In the genomic region with DNA sequence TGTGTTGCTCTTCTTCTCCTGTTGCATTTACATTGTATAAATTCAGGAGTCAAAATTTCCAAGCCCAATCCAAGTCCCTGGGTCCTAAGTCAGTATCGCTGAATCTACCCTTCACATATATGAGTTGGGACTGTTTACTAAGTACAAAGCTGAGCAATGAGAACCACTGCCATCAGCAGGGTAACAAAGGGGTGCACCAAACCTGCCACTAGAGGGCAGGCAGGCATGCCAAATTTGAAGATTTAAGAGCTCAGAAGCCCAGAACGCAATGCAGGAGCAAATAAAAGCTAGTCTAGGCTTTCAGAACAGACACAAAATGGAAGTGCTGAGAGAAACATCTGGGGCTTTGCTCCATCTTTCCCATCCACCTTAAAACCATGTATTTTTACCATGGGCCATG, we compare ENCODE assay signal across 8 mouse cellular contexts.
A peak's percentile ranks its signal among the peaks of the same experiment; 100 is the strongest.
DNase-seq lines count a peak whose midpoint lies in the region; ATAC-seq and TF ChIP-seq lines count a peak whose summit lies in the region.
"Had no signal": no experiment of that assay in that cellular context is flagged by ENCODE, and none has a peak within 500 bp of the region (broad histone marks: within the 10 kb centered on the region; RNA-seq: fewer than 3 reads in every experiment).

No protein-coding gene starts in this region.

- TF ChIP-seq CTCF in thymus, adult 2 months (IDR thresholded peaks at IDR 0.05; ENCODE audit: borderline replicate concordance, control insufficient read depth, extremely low read depth, insufficient read depth, low read length, poor library complexity) = no peak
- peak; percentile 73 for TF ChIP-seq CTCF in liver, postnatal 0 days (IDR thresholded peaks at IDR 0.05; ENCODE audit: low read depth)

- H3K4me1 ChIP-seq in thymus, adult 2 months (replicated peaks; ENCODE audit: control insufficient read depth, insufficient read depth, low read length) = no peaks in the 10 kb centered on the region
- no peaks in the 10 kb centered on the region for H3K4me1 ChIP-seq in liver, postnatal 0 days (ENCODE audit: insufficient read depth)
- H3K4me1 ChIP-seq: megakaryocyte, embryonic 14.5 days had no signal

- no peak for ATAC-seq in liver, postnatal 0 days

- TF ChIP-seq POLR2A in thymus, adult 2 months (IDR thresholded peaks at IDR 0.05; ENCODE audit: control insufficient read depth, extremely low read depth, insufficient read depth, low read length, poor library complexity) = no peak

- no peaks in the 10 kb centered on the region for H3K36me3 ChIP-seq in thymus, adult 2 months (ENCODE audit: control insufficient read depth, insufficient read depth, low read length)
- H3K36me3 ChIP-seq in liver, postnatal 0 days (replicated peaks; ENCODE audit: insufficient read depth, low read length) = no peaks in the 10 kb centered on the region

- H3K27ac ChIP-seq in thymus, adult 2 months (ENCODE audit: control insufficient read depth, insufficient read depth, low read length) = no peak overlapping the region
- H3K27ac ChIP-seq in liver, postnatal 0 days (ENCODE audit: low read depth) = no peak overlapping the region

- no peak for TF ChIP-seq EP300 in liver, postnatal 0 days (IDR thresholded peaks at IDR 0.05; ENCODE audit: low read depth)

- 27% methylated on average over 2 of the region's 2 CpGs for WGBS in thymus, adult 2 months
- WGBS in liver, postnatal 0 days (ENCODE audit: insufficient replicate concordance) = 35% methylated on average over 2 of the region's 2 CpGs

- H3K9ac ChIP-seq in liver, postnatal 0 days (replicated peaks) = no peak overlapping the region

- H3K4me2 ChIP-seq in liver, postnatal 0 days (ENCODE audit: low read depth, low read length) = no peak overlapping the region

- DNase-seq in thymus, adult 2 months = peak; percentile 11
- no peak for DNase-seq in thymus, adult 18-20 months
- DNase-seq in adrenal gland, postnatal 14 days = peak; percentile 69
- DNase-seq in embryo, embryonic 10 days (ENCODE audit: low spot score) = peak; percentile 71
- peak; percentile 47 for DNase-seq in kidney, adult 9 months
- peak; percentile 39 for DNase-seq in liver, postnatal 0 days
- peak; percentile 60 for DNase-seq in right cerebral cortex, postnatal 14 days

- no peak overlapping the region for H3K4me3 ChIP-seq in thymus, adult 2 months (ENCODE audit: control insufficient read depth, insufficient read depth, low read length)
- no peak overlapping the region for H3K4me3 ChIP-seq in liver, postnatal 0 days (ENCODE audit: low read depth, low read length)
- H3K4me3 ChIP-seq: megakaryocyte, embryonic 14.5 days had no signal

- H3K9me3 ChIP-seq in liver, postnatal 0 days (ENCODE audit: low read length) = no peaks in the 10 kb centered on the region
- H3K9me3 ChIP-seq: megakaryocyte, embryonic 14.5 days had no signal

- H3K27me3 ChIP-seq in thymus, adult 2 months (ENCODE audit: control insufficient read depth, insufficient read depth, low read length) = no peaks in the 10 kb centered on the region
- H3K27me3 ChIP-seq in liver, postnatal 0 days (ENCODE audit: insufficient read depth, low read length) = no peaks in the 10 kb centered on the region

Comparison
In these comparisons a context has a peak if more than half of its experiments do, and no peak if none do; other contexts are left out.
1. DNase-seq: peak in thymus, adult 2 months (single experiment), adrenal gland, postnatal 14 days (single experiment), embryo, embryonic 10 days (single experiment), kidney, adult 9 months (single experiment), liver, postnatal 0 days (single experiment) and right cerebral cortex, postnatal 14 days (single experiment); none in thymus, adult 18-20 months (0 of 2).